Mouse (Mus musculus) hindlimb bud, embryonic 11.5 days (tissue): ENCODE measurements around the gene Whrn.

Source experiments
- DNase-seq: peaks from one replicate; pipeline ENCODE4 v3.0.0-alpha.2; 2012; ENCODE audit warnings: low read depth, low spot score; ENCODE audit errors: extremely low spot score

Whrn gene

DNA sequence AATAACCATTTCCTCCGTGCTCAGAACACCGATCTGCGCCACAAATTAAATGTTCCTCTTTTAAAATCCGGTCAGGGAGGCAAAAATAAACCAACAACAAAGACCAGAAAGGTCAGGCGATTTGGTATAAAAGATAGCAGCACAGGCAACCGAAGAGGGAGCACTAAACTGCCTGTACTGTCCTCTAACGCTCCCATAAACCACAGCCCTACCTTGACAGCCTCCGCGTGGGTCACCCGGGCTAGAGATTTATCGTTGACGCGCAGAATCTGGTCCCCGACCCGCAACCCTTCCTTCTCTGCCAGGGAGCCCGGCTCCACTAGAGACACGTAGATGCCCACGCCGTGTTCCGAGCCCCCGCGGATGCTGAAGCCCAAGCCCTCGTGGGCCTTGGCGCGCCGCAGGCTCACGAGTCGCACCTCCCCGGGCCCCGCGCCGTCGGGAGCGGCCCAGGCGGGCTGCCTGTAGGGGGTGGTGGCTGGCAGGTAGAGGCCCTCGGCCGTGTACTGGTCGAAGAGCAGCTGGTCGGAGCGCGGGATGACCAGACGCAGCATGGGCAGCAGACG, 1.3 kb downstream of the Whrn start:
- no peak for DNase-seq

DNA sequence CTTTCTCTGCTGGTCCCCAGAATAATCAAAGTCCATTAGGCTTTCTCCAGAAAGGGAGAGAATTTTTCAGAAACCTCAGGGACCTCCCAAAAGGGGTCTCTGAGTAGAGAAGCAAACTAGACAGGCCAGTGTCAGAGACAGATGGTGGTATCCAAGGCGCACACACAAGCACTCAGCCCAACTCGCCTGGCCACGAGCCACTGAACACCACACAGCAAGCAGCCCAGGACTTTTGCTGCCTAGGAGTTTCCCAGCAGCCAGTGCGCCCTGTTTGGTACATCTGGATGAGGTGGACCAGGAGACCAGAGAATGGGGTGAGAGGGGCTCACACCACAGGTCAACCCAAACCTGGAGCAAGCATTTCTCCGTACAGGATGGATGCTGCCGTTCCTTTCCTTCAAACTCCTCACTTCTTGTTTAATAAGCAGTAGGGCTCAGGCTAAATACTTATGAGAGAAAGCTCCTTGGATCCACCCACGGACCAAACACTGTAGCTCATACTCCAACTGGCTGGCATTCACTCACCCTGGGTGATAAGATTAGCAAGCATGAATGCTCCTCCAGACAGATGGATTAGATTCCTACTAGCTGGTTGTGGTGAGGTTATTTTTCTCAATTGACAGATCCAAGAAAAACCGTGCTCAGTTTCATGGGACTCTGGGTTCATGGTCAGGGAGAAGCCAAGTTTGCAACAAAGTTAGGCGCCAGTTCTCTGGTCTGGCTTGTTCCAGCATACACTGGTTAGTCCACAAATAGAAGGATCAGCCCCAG, 2.3 kb downstream of the Whrn start:
- no peak for DNase-seq

DNA sequence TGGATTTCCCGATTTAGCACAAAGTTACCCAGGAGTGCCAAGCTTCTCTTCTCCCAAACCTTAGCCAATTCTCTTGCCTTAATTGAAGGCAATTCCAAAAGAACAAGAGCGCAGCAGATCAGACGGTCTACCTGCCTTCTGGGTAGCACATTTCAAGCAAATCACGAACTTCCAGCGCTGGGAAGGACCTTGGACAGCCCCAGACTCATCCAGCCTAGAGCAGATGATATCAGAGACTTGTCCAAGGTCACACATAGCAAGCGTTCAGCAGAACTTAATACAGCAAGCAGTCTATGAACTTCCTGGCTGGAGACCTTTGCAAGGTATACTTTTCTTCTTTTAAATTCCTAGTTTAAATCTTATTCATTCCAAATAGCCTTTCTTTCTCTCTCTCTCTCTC, 4.3 kb downstream of the Whrn start:
- DNase-seq, result no peak

DNA sequence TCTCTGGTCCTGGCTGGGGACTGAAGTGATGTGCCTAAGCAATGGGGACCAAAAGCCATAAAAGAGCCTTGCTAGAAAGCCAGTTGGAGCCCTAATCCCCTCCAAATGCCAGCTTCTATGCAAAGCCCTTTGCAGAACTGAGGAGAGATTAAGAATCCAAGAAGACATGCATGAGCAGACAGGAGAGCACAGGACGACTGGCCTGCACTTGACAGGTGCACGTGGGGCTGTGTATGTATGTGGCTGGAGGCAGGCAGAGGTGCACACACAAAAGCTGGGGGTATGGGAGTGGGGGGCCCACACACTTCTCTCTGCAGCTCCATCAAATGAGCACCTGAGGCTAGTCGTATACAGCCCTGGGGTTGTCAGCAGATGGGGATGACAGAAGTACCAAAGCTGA, 5.6 kb downstream of the Whrn start:
- DNase-seq, result no peak

DNA sequence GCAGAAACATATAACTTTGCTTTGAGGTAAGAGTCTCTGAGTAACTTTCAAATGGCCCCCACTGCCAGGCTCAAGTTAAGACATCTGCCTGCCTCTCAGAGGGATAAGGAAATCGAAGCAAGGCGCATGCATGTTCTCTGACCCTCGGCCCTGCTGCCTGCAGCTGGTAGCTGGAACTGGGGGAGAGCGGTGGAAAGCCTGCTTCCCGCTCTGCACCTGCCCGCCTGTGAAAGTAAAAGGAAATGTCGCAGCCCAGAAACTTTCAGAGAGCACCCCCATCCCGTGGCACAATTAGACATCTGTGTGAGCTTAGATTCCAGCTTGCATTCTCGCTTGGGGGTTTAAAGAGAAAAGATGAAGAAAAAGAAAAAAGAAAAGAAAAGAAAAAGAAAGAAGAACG, 6.1 kb downstream of the Whrn start:
- DNase-seq, result no peak

DNA sequence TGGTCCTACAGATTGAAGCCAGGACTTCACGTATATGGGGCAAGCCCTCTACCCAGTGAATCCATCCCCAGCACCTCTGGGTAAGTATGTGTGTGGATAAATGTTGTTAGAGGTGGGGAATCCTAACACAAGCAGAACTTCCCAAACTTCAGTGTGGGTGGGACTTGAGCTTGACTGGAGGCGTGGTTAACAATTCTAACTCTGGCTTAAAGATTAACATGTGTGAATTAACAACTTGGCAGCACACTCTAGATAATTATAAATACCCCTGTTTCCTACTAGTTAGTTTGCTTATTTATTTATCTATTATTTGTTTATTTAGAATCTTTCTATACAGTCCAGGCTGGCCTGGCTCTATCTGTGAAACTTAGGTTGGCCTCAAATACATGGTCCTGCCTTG, 7.9 kb downstream of the Whrn start:
- no peak for DNase-seq

- no peak for DNase-seq
These were observed 8.5 kb downstream of the Whrn start for GRCm38 (mm10) chr4:63487256-63487655.

DNA sequence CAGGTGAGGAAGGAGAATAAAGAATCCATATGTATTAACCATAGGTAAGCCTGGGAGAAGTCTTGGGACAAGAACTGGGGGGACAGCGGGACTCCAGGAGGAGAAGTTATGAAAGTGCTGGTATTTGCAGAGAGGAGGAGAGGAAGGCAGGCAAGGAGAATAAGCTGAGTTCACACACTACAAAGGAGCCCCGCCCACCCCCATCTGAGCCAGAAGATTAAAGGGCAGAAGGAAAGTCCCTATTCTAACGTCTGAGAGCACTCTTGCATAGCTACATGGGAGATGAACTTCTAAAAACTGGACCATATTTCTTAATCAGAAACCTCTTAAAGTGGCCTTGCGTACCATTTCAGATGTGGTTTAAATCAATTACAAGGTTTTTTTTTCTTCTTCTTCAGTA, 9.3 kb downstream of the Whrn start:
- DNase-seq, result no peak

- DNase-seq, result no peak
These were observed 12.1 kb downstream of the Whrn start for GRCm38 (mm10) chr4:63483741-63484140.

GRCm38 (mm10) chr4:63480845-63481167, 15.0 kb downstream of the Whrn start:
- DNase-seq, result no peak

DNA sequence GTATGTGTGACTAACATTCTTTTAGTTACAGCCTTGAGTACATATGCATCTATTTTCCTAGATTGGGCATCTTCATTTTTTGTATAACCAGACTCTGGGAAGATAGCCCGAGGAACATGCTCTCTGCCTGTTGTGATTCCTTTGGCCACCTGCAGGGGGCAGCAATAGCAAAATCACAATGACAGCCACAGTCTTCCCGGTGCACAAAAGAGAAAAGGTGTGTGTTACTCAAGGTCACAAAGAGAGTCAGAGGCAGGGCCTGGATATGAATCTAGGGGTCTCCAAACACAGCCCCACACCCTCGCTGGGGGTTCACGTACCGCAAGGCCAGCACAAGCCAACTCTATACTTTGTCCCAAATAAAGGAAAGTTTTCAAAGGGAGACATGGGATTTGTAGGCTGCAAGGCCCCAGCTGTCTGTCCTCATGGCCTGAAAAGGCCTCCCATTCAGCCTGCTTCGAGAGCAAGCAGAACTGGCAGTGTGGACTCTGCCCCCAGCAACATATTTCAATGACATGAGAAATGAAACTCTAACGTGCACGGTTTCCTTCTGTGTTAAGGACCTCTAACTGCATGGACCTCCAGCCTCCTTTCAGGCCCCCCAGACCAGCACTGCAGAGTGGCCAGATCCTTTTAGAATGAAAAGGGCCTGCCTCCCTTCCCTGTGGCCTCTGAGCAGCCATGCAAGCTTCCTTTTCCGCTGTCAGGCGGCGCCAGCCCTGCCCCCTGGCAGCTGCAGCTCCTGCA, 15.5 kb downstream of the Whrn start:
- DNase-seq, result no peak

GRCm38 (mm10) chr4:63478036-63478435, 17.8 kb downstream of the Whrn start:
- DNase-seq, result no peak

GRCm38 (mm10) chr4:63476891-63477290, 18.9 kb downstream of the Whrn start:
- no peak for DNase-seq

DNA sequence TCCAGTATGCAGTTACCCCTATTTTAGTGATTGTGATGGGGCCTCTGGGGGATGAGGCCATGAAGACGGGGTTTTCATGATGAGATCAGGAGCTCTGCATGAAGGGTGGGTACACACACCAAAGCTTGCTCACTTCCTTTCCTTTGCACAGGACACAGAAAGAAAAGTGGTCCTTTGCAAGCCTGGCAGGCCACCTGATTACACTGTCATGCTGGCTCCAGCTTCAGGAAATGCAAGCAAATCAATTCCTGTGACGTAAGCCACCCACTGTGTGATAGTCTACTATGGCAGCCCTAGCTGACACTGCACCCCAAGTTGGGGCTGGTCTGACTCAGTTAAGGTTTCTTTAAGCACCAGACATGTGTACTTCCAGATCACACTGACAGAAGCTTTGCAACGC, 20.6 kb downstream of the Whrn start:
- no peak for DNase-seq

- DNase-seq, result no peak
These were observed 21.4 kb downstream of the Whrn start for GRCm38 (mm10) chr4:63474439-63474838.

- DNase-seq, result no peak
These were observed 28.5 kb downstream of the Whrn start for GRCm38 (mm10) chr4:63467338-63467737.

GRCm38 (mm10) chr4:63466192-63466591, 29.6 kb downstream of the Whrn start:
- DNase-seq, result no peak

- no peak for DNase-seq
These were observed 34.8 kb downstream of the Whrn start for GRCm38 (mm10) chr4:63460876-63461525.

- DNase-seq, result no peak
These were observed 36.5 kb downstream of the Whrn start for GRCm38 (mm10) chr4:63459141-63459789.

DNA sequence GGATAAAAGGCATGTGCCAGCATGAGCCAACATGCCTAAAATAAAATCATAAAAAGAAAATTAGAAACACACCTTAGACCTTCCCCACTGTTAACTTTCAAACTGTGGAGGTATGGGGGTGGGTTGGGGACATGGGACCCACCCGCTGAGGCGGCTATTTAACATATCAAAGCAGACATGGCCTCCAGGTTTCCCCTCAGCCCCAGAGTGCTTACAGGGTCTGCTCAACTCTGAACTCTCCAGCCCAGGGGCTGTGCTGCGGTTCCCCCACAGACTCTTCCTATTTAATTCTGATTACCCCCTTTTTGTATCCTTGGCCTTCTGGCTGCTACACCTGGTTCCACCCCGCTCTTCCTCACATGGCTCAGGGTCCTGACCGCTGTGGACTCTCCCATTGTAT, 39.2 kb downstream of the Whrn start:
- no peak for DNase-seq

GRCm38 (mm10) chr4:63453939-63454513, 41.8 kb downstream of the Whrn start:
- no peak for DNase-seq
